9 mouse cellular contexts compared by ENCODE assay signal in genomic region chr1:72313399-72314039, GRCm38 (mm10). TPM values are rescaled to one million over a fixed set of nuclear protein-coding genes. Genes with fewer than 3 reads are reported as not detected.
A peak's percentile ranks its signal among the peaks of the same experiment; 100 is the strongest.
DNase-seq lines count a peak whose midpoint lies in the region; ATAC-seq and TF ChIP-seq lines count a peak whose summit lies in the region.
"Had no signal": no experiment of that assay in that cellular context is flagged by ENCODE, and none has a peak within 500 bp of the region (broad histone marks: within the 10 kb centered on the region; RNA-seq: fewer than 3 reads in every experiment).

No protein-coding gene starts in this region.

- no peak overlapping the region for H3K4me2 ChIP-seq in kidney, postnatal 0 days (ENCODE audit: low read length)
- no peak overlapping the region for H3K4me2 ChIP-seq in kidney, embryonic 16.5 days (replicated peaks; ENCODE audit: low read depth, low read length)
- no peak overlapping the region for H3K4me2 ChIP-seq in midbrain, embryonic 15.5 days
- H3K4me2 ChIP-seq: liver, embryonic 13.5 days had no signal

- no peak for ATAC-seq in kidney, postnatal 0 days (replicated peaks; ENCODE audit: low FRiP score, low read depth)
- ATAC-seq in kidney, embryonic 16.5 days (ENCODE audit: low FRiP score, low TSS enrichment), result no peak
- ATAC-seq in midbrain, embryonic 15.5 days (replicated peaks), result no peak

- no peak for TF ChIP-seq EP300 in ES-Bruce4 (IDR thresholded peaks at IDR 0.05; ENCODE audit: insufficient read depth, low read depth, low read length)

- H3K27me3 ChIP-seq in kidney, postnatal 0 days (ENCODE audit: insufficient read depth, low read length), result no peaks in the 10 kb centered on the region
- H3K27me3 ChIP-seq in kidney, embryonic 16.5 days (ENCODE audit: insufficient read depth, low read length), result no peaks in the 10 kb centered on the region
- no peaks in the 10 kb centered on the region for H3K27me3 ChIP-seq in ES-Bruce4 (ENCODE audit: control insufficient read depth, insufficient read depth, low read length, poor library complexity, severe bottlenecking)
- no peaks in the 10 kb centered on the region for H3K27me3 ChIP-seq in midbrain, embryonic 15.5 days (replicated peaks)
- H3K27me3 ChIP-seq: liver, embryonic 13.5 days had no signal

- TF ChIP-seq CTCF in kidney, postnatal 0 days (IDR thresholded peaks at IDR 0.05; ENCODE audit: low read depth), result peak; percentile 89
- peak; percentile 8 for TF ChIP-seq CTCF in ES-Bruce4 (IDR thresholded peaks at IDR 0.05; ENCODE audit: low read depth, low read length)

- peak; percentile 49 for DNase-seq in kidney, postnatal 0 days (ENCODE audit: low spot score)
- DNase-seq in c-Kit-positive CD71-positive TER-119-negative erythroid progenitor cells, embryonic 14.5 days (ENCODE audit: low read depth), result peak; percentile 48
- DNase-seq in lung, postnatal 36 days, result peak; percentile 48
- DNase-seq in kidney, postnatal 36 days, result no peak
- no peak for DNase-seq in left cerebral cortex, adult 18-20 months (ENCODE audit: low spot score in 2 of 2)
- DNase-seq: liver, embryonic 13.5 days had no signal

- WGBS in kidney, postnatal 0 days, result 80% methylated on average over 5 of the region's 5 CpGs
- WGBS in kidney, embryonic 16.5 days, result 82% methylated on average over 5 of the region's 5 CpGs
- 75% methylated on average over 5 of the region's 5 CpGs for WGBS in midbrain, embryonic 15.5 days

- peaks cover 21% of the 10 kb centered on the region for H3K36me3 ChIP-seq in kidney, postnatal 0 days (ENCODE audit: insufficient read depth, low read length)
- peaks cover 20% of the 10 kb centered on the region; the same call in 1 of the 2 replicates for H3K36me3 ChIP-seq in kidney, embryonic 16.5 days (ENCODE audit: insufficient read depth, low read length)
- peaks cover 38% of the 10 kb centered on the region for H3K36me3 ChIP-seq in ES-Bruce4 (ENCODE audit: control insufficient read depth, insufficient read depth, low read length, poor library complexity, severe bottlenecking)
- H3K36me3 ChIP-seq in midbrain, embryonic 15.5 days (replicated peaks), result no peaks in the 10 kb centered on the region

- no peak overlapping the region for H3K27ac ChIP-seq in kidney, postnatal 0 days
- no peak overlapping the region for H3K27ac ChIP-seq in kidney, embryonic 16.5 days (ENCODE audit: low read length)
- H3K27ac ChIP-seq in ES-Bruce4 (ENCODE audit: insufficient read depth, low read length), result peak overlapping the region; percentile 98
- no peak overlapping the region for H3K27ac ChIP-seq in midbrain, embryonic 15.5 days
- H3K27ac ChIP-seq: liver, embryonic 13.5 days had no signal

- H3K9me3 ChIP-seq in kidney, postnatal 0 days (replicated peaks; ENCODE audit: low read length), result no peaks in the 10 kb centered on the region
- H3K9me3 ChIP-seq in kidney, embryonic 16.5 days (ENCODE audit: low read length), result no peaks in the 10 kb centered on the region
- H3K9me3 ChIP-seq in ES-Bruce4 (replicated peaks; ENCODE audit: control insufficient read depth, insufficient read depth, low read length, poor library complexity, severe bottlenecking), result no peaks in the 10 kb centered on the region
- no peaks in the 10 kb centered on the region for H3K9me3 ChIP-seq in midbrain, embryonic 15.5 days
- H3K9me3 ChIP-seq: liver, embryonic 13.5 days had no signal

- no peak overlapping the region for H3K9ac ChIP-seq in kidney, postnatal 0 days (ENCODE audit: low read depth, low read length)
- H3K9ac ChIP-seq in kidney, embryonic 16.5 days (replicated peaks; ENCODE audit: low read length), result no peak overlapping the region
- H3K9ac ChIP-seq in ES-Bruce4 (ENCODE audit: low read depth, poor library complexity, severe bottlenecking), result peak overlapping the region; percentile 18
- no peak overlapping the region for H3K9ac ChIP-seq in midbrain, embryonic 15.5 days
- H3K9ac ChIP-seq: liver, embryonic 13.5 days had no signal

- no peak for TF ChIP-seq POLR2A in ES-Bruce4 (IDR thresholded peaks at IDR 0.05; ENCODE audit: insufficient read depth, low read length)

- no peak overlapping the region for H3K4me3 ChIP-seq in kidney, postnatal 0 days (replicated peaks; ENCODE audit: low read depth, low read length)
- H3K4me3 ChIP-seq in kidney, embryonic 16.5 days (ENCODE audit: low read length), result no peak overlapping the region
- no peak overlapping the region for H3K4me3 ChIP-seq in ES-Bruce4 (ENCODE audit: low read depth, low read length)
- no peak overlapping the region for H3K4me3 ChIP-seq in midbrain, embryonic 15.5 days
- H3K4me3 ChIP-seq: liver, embryonic 13.5 days had no signal

- no peaks in the 10 kb centered on the region for H3K4me1 ChIP-seq in kidney, postnatal 0 days (replicated peaks; ENCODE audit: insufficient read depth, low read length)
- H3K4me1 ChIP-seq in kidney, embryonic 16.5 days (ENCODE audit: insufficient read depth, low read length), result peaks cover 12% of the 10 kb centered on the region
- no peaks in the 10 kb centered on the region for H3K4me1 ChIP-seq in ES-Bruce4 (ENCODE audit: control insufficient read depth, insufficient read depth, low read length)
- H3K4me1 ChIP-seq in midbrain, embryonic 15.5 days, result no peaks in the 10 kb centered on the region

RNA-seq across cellular contexts. Expression of gene Xrcc5, which starts 6.3 kb away (rescaled TPM):
- polyA plus RNA-seq in kidney, postnatal 0 days (2015; fragmentation: Nextera tagmentation; extraction: Ambion mirVana), result 48.9 and 53.2 TPM in 2 replicates
- 55.1 and 58.5 TPM in 2 replicates for polyA plus RNA-seq in kidney, embryonic 16.5 days (2015; fragmentation: Nextera tagmentation; extraction: Ambion mirVana)
- 83.6 and 87.5 TPM in 2 replicates for polyA plus RNA-seq in ES-Bruce4 (2011; ENCODE audit: insufficient read depth, insufficient read length, low read depth, missing spikeins)
- 10 to 100 TPM; 18.5 to 22.2 TPM for total RNA-seq in left cerebral cortex, adult 18-20 months (2021)
- polyA plus RNA-seq in midbrain, embryonic 15.5 days (2015; fragmentation: Nextera tagmentation; extraction: Ambion mirVana), result 15.4 and 16.1 TPM in 2 replicates

RNA-seq across cellular contexts. Expression of gene Tmem169, which starts 29.4 kb away (rescaled TPM):
- polyA plus RNA-seq in kidney, postnatal 0 days (2015; fragmentation: Nextera tagmentation; extraction: Ambion mirVana), result 4.1 and 4.8 TPM in 2 replicates
- polyA plus RNA-seq in kidney, embryonic 16.5 days (2015; fragmentation: Nextera tagmentation; extraction: Ambion mirVana), result 5.8 and 5.9 TPM in 2 replicates
- 0.67 and 1.3 TPM in 2 replicates for polyA plus RNA-seq in ES-Bruce4 (2011; ENCODE audit: insufficient read depth, insufficient read length, low read depth, missing spikeins)
- total RNA-seq in left cerebral cortex, adult 18-20 months (2021), result 10 to 100 TPM; 13.7 to 14.1 TPM
- polyA plus RNA-seq in midbrain, embryonic 15.5 days (2015; fragmentation: Nextera tagmentation; extraction: Ambion mirVana), result 37.8 and 41.1 TPM in 2 replicates

RNA-seq across cellular contexts. Expression of gene Pecr, which starts 29.4 kb away (rescaled TPM):
- 82.0 and 87.8 TPM in 2 replicates for polyA plus RNA-seq in kidney, postnatal 0 days (2015; fragmentation: Nextera tagmentation; extraction: Ambion mirVana)
- polyA plus RNA-seq in kidney, embryonic 16.5 days (2015; fragmentation: Nextera tagmentation; extraction: Ambion mirVana), result 62.5 and 70.7 TPM in 2 replicates
- polyA plus RNA-seq in ES-Bruce4 (2011; ENCODE audit: insufficient read depth, insufficient read length, low read depth, missing spikeins), result 61.1 and 67.1 TPM in 2 replicates
- total RNA-seq in left cerebral cortex, adult 18-20 months (2021), result 1 to 10 TPM; 5.1 to 6.4 TPM
- polyA plus RNA-seq in midbrain, embryonic 15.5 days (2015; fragmentation: Nextera tagmentation; extraction: Ambion mirVana), result 5.7 and 5.8 TPM in 2 replicates

Comparison
In these comparisons a context has a peak if more than half of its experiments do, and no peak if none do; other contexts are left out.
1. DNase-seq: peak in kidney, postnatal 0 days (single experiment), c-Kit-positive CD71-positive TER-119-negative erythroid progenitor cells, embryonic 14.5 days (single experiment) and lung, postnatal 36 days (single experiment); none in kidney, postnatal 36 days (0 of 2) and left cerebral cortex, adult 18-20 months (0 of 2).